11 mouse cellular contexts compared by ENCODE assay signal in genomic region chr3:128222344-128222743, GRCm38 (mm10).
DNase-seq lines count a peak whose midpoint lies in the region; ATAC-seq and TF ChIP-seq lines count a peak whose summit lies in the region.
"Had no signal": no experiment of that assay in that cellular context is flagged by ENCODE, and none has a peak within 500 bp of the region (broad histone marks: within the 10 kb centered on the region; RNA-seq: fewer than 3 reads in every experiment).

No protein-coding gene starts in this region.

- no peak for TF ChIP-seq CTCF in brain, embryonic 14.5 days (IDR thresholded peaks at IDR 0.05; ENCODE audit: borderline replicate concordance, extremely low read depth, insufficient read depth, insufficient read length)

- no peak overlapping the region for H3K4me3 ChIP-seq in hindbrain, embryonic 14.5 days (replicated peaks; ENCODE audit: low read length)
- no peak overlapping the region for H3K4me3 ChIP-seq in midbrain, embryonic 15.5 days
- H3K4me3 ChIP-seq: heart, embryonic 10.5 days; limb, embryonic 15.5 days had no signal

- no peaks in the 10 kb centered on the region for H3K4me1 ChIP-seq in hindbrain, embryonic 14.5 days (replicated peaks; ENCODE audit: control insufficient read depth, insufficient read depth, low read length)
- H3K4me1 ChIP-seq in midbrain, embryonic 15.5 days, result peaks cover 3% of the 10 kb centered on the region; the same call in 1 of the 2 replicates

- 0 out of 2 replicates have a peak overlapping the region, but pooled peaks have one; percentile 4 for H3K4me2 ChIP-seq in hindbrain, embryonic 14.5 days (replicated peaks)
- peak overlapping the region; percentile 26; the same call in 1 of the 2 replicates for H3K4me2 ChIP-seq in midbrain, embryonic 15.5 days
- H3K4me2 ChIP-seq: limb, embryonic 15.5 days had no signal

- no peaks in the 10 kb centered on the region for H3K27me3 ChIP-seq in hindbrain, embryonic 14.5 days (ENCODE audit: control insufficient read depth, insufficient read depth, low read length)
- H3K27me3 ChIP-seq in midbrain, embryonic 15.5 days (replicated peaks), result no peaks in the 10 kb centered on the region
- H3K27me3 ChIP-seq: limb, embryonic 15.5 days had no signal

- peak; percentile 22 to 42 for DNase-seq in cerebellum, postnatal 14 days
- DNase-seq in cerebellum, adult 11-12 months, result no peak
- peak; percentile 40 for DNase-seq in brain, embryonic 14.5 days (ENCODE audit: low read depth)
- DNase-seq in hindbrain, embryonic 14.5 days (ENCODE audit: low spot score), result no peak
- no peak for DNase-seq in urinary bladder, postnatal 4 days (ENCODE audit: low spot score in 2 of 2)
- no peak for DNase-seq in urinary bladder, postnatal 36 days (ENCODE audit: low spot score in 2 of 2)
- DNase-seq: lung, postnatal 14 days had no signal

- no peak overlapping the region for H3K9ac ChIP-seq in hindbrain, embryonic 14.5 days
- no peak overlapping the region for H3K9ac ChIP-seq in midbrain, embryonic 15.5 days
- H3K9ac ChIP-seq: limb, embryonic 15.5 days had no signal

- no peaks in the 10 kb centered on the region for H3K36me3 ChIP-seq in hindbrain, embryonic 14.5 days (replicated peaks; ENCODE audit: control insufficient read depth, insufficient read depth)
- H3K36me3 ChIP-seq in midbrain, embryonic 15.5 days (replicated peaks), result no peaks in the 10 kb centered on the region
- H3K36me3 ChIP-seq: heart, embryonic 10.5 days; limb, embryonic 15.5 days had no signal

- peak; percentile 71; the same call in 1 of the 2 replicates for ATAC-seq in hindbrain, embryonic 14.5 days (ENCODE audit: low FRiP score)
- ATAC-seq in midbrain, embryonic 15.5 days (replicated peaks), result no peak
- no peak for ATAC-seq in megakaryocyte-erythroid progenitor cell, adult 5-6 weeks (replicated peaks; ENCODE audit: low FRiP score, low TSS enrichment, poor library complexity, severe bottlenecking)

- WGBS in hindbrain, embryonic 14.5 days, result 11% methylated on average over 12 of the region's 12 CpGs
- 12% methylated on average over 12 of the region's 12 CpGs for WGBS in midbrain, embryonic 15.5 days

- no peak overlapping the region for H3K27ac ChIP-seq in hindbrain, embryonic 14.5 days
- H3K27ac ChIP-seq in midbrain, embryonic 15.5 days, result no peak overlapping the region
- H3K27ac ChIP-seq: heart, embryonic 10.5 days; limb, embryonic 15.5 days had no signal

- TF ChIP-seq POLR2A in brain, embryonic 14.5 days (IDR thresholded peaks at IDR 0.05; ENCODE audit: borderline replicate concordance, extremely low read depth, insufficient read depth, insufficient read length, poor library complexity, severe bottlenecking), result no peak

- H3K9me3 ChIP-seq in hindbrain, embryonic 14.5 days (ENCODE audit: control insufficient read depth, low read length), result no peaks in the 10 kb centered on the region
- no peaks in the 10 kb centered on the region for H3K9me3 ChIP-seq in midbrain, embryonic 15.5 days
- H3K9me3 ChIP-seq: heart, embryonic 10.5 days; limb, embryonic 15.5 days had no signal

Comparison
In these comparisons a context has a peak if more than half of its experiments do, and no peak if none do; other contexts are left out.
1. DNase-seq: peak in cerebellum, postnatal 14 days (2 of 2) and brain, embryonic 14.5 days (single experiment); none in cerebellum, adult 11-12 months (single experiment), hindbrain, embryonic 14.5 days (single experiment), urinary bladder, postnatal 4 days (0 of 2) and urinary bladder, postnatal 36 days (0 of 2).